In genomic region chr6:124427289-124427688, GRCm38 (mm10) we compare ENCODE assay signal across 24 mouse cellular contexts. TPM values are rescaled to one million over a fixed set of nuclear protein-coding genes. Genes with fewer than 3 reads are reported as not detected.
DNase-seq lines count a peak whose midpoint lies in the region; ATAC-seq and TF ChIP-seq lines count a peak whose summit lies in the region.
"Had no signal": no experiment of that assay in that cellular context is flagged by ENCODE, and none has a peak within 500 bp of the region (broad histone marks: within the 10 kb centered on the region; RNA-seq: fewer than 3 reads in every experiment).

No protein-coding gene starts in this region.

- peak; percentile 75 for ATAC-seq in frontal cortex, adult (ENCODE audit: low TSS enrichment)
- ATAC-seq: CD4-positive, CD25-positive, alpha-beta regulatory T cell, adult 4 months; midbrain, embryonic 13.5 days had no signal

- peak overlapping the region; percentile 72 for H3K27ac ChIP-seq in olfactory bulb, adult 2 months (ENCODE audit: insufficient read depth, low read depth, low read length)
- H3K27ac ChIP-seq: embryonic facial prominence, embryonic 15.5 days; limb, embryonic 10.5 days; liver, embryonic 15.5 days; lung, embryonic 15.5 days; midbrain, embryonic 13.5 days; stomach, postnatal 0 days had no signal

- TF ChIP-seq POLR2A in olfactory bulb, adult 2 months (IDR thresholded peaks at IDR 0.05; ENCODE audit: insufficient read depth, low read depth, low read length): no peak

- H3K4me3 ChIP-seq in olfactory bulb, adult 2 months (ENCODE audit: insufficient read depth, low read depth, low read length): no peak overlapping the region
- H3K4me3 ChIP-seq: embryonic facial prominence, embryonic 15.5 days; hindbrain, embryonic 13.5 days; limb, embryonic 10.5 days; liver, embryonic 15.5 days; lung, embryonic 15.5 days; midbrain, embryonic 13.5 days had no signal

- H3K4me1 ChIP-seq in olfactory bulb, adult 2 months (ENCODE audit: control insufficient read depth, insufficient read depth, low read length): peaks cover 31% of the 10 kb centered on the region
- H3K4me1 ChIP-seq: lung, embryonic 15.5 days had no signal

- TF ChIP-seq CTCF in olfactory bulb, adult 2 months (IDR thresholded peaks at IDR 0.05; ENCODE audit: insufficient read depth, low read depth, low read length): no peak

- WGBS in olfactory bulb, adult 2 months: 38% methylated on average over 7 of the region's 7 CpGs

- intact Hi-C loops in left cerebral cortex, postnatal 4 days (cut with DNase I): no loop called here

- no peak for DNase-seq in frontal cortex, postnatal 25 days (ENCODE audit: low spot score in 2 of 2)
- peak; percentile 55 for DNase-seq in left cerebral cortex, adult 11 months (ENCODE audit: low spot score)
- no peak for DNase-seq in left cerebral cortex, postnatal 4 days
- peak; percentile 85 for DNase-seq in brain, adult 2 months (ENCODE audit: low read depth, low spot score)
- no peak for DNase-seq in kidney, adult 9 months
- DNase-seq: cerebellum, adult 18-20 months; cerebellum, postnatal 25 days; heart, adult 18-20 months; kidney, adult 11 months; kidney, postnatal 4 days; layer of hippocampus, adult 9-11 months; liver; lung, postnatal 36 days had no signal

RNA-seq across cellular contexts. Expression of gene Pex5, which starts 12.4 kb away (rescaled TPM):
- 10 to 100 TPM; 80.4 to 82.4 TPM for total RNA-seq in left cerebral cortex, postnatal 4 days (2021)
- polyA plus RNA-seq in olfactory bulb, adult 2 months (2012; ENCODE audit: insufficient read depth, insufficient read length, low replicate concordance, missing spikeins): not detected in 2 replicates

RNA-seq across cellular contexts. Expression of gene Clstn3, which starts 37.3 kb away (rescaled TPM):
- total RNA-seq in left cerebral cortex, postnatal 4 days (2021): 100 to 1,000 TPM; 173 to 211 TPM
- polyA plus RNA-seq in olfactory bulb, adult 2 months (2012; ENCODE audit: insufficient read depth, insufficient read length, low replicate concordance, missing spikeins): not detected in 2 replicates
- total RNA-seq: monocyte, adult 5-6 weeks had no signal

Comparison
In these comparisons a context has a peak if more than half of its experiments do, and no peak if none do; other contexts are left out.
1. DNase-seq: peak in left cerebral cortex, adult 11 months (single experiment) and brain, adult 2 months (single experiment); none in frontal cortex, postnatal 25 days (0 of 2), left cerebral cortex, postnatal 4 days (single experiment) and kidney, adult 9 months (single experiment).